8 mouse cellular contexts compared by ENCODE assay signal in genomic region chr17:3288341-3288740, GRCm38 (mm10). TPM values are rescaled to one million over a fixed set of nuclear protein-coding genes. Genes with fewer than 3 reads are reported as not detected.
DNase-seq lines count a peak whose midpoint lies in the region; ATAC-seq and TF ChIP-seq lines count a peak whose summit lies in the region.

No protein-coding gene starts in this region.

- H3K4me3 ChIP-seq in midbrain, embryonic 11.5 days (ENCODE audit: low read depth, low read length), result no peak overlapping the region
- no peak overlapping the region for H3K4me3 ChIP-seq in midbrain, embryonic 15.5 days
- H3K4me3 ChIP-seq in intestine, postnatal 0 days (ENCODE audit: low read depth, low read length), result no peak overlapping the region

- no peak overlapping the region for H3K4me2 ChIP-seq in midbrain, embryonic 11.5 days
- H3K4me2 ChIP-seq in midbrain, embryonic 15.5 days, result no peak overlapping the region
- H3K4me2 ChIP-seq in intestine, postnatal 0 days (replicated peaks; ENCODE audit: low read depth), result no peak overlapping the region

- DNase-seq in midbrain, embryonic 11.5 days (ENCODE audit: low spot score, missing footprints), result peak; percentile 90
- DNase-seq in adrenal gland, postnatal 10 days, result peak; percentile 76
- peak; percentile 68 for DNase-seq in embryo, embryonic 9.5 days (ENCODE audit: extremely low spot score)
- DNase-seq in left cerebral cortex, postnatal 4 days, result peak; percentile 63
- peak; percentile 61 to 70 for DNase-seq in thymus, postnatal 36 days

- no peak overlapping the region for H3K9ac ChIP-seq in midbrain, embryonic 11.5 days (ENCODE audit: low read length)
- no peak overlapping the region for H3K9ac ChIP-seq in midbrain, embryonic 15.5 days
- no peak overlapping the region for H3K9ac ChIP-seq in intestine, postnatal 0 days (ENCODE audit: low read depth, low read length)

- intact Hi-C loops in left cerebral cortex, postnatal 4 days (cut with DNase I), result no loop called here

- H3K27ac ChIP-seq in midbrain, embryonic 11.5 days (ENCODE audit: low read depth, low read length), result no peak overlapping the region
- no peak overlapping the region for H3K27ac ChIP-seq in midbrain, embryonic 15.5 days
- H3K27ac ChIP-seq in intestine, postnatal 0 days (ENCODE audit: low read depth, low read length), result no peak overlapping the region

- WGBS in midbrain, embryonic 11.5 days, result 28% methylated on average over 6 of the region's 6 CpGs
- WGBS in midbrain, embryonic 15.5 days, result 28% methylated on average over 6 of the region's 6 CpGs
- WGBS in intestine, postnatal 0 days, result 21% methylated on average over 6 of the region's 6 CpGs

- no peaks in the 10 kb centered on the region for H3K27me3 ChIP-seq in midbrain, embryonic 11.5 days (ENCODE audit: control insufficient read depth, insufficient read depth, low read length)
- no peaks in the 10 kb centered on the region for H3K27me3 ChIP-seq in midbrain, embryonic 15.5 days (replicated peaks)
- no peaks in the 10 kb centered on the region for H3K27me3 ChIP-seq in intestine, postnatal 0 days (replicated peaks; ENCODE audit: control insufficient read depth, insufficient read depth, low read length)

- H3K4me1 ChIP-seq in midbrain, embryonic 11.5 days (ENCODE audit: control insufficient read depth, insufficient read depth, low read length), result peaks cover 8% of the 10 kb centered on the region; the same call in 1 of the 2 replicates
- no peaks in the 10 kb centered on the region for H3K4me1 ChIP-seq in midbrain, embryonic 15.5 days
- no peaks in the 10 kb centered on the region for H3K4me1 ChIP-seq in intestine, postnatal 0 days (replicated peaks; ENCODE audit: control insufficient read depth, insufficient read depth, low read length)

- no peaks in the 10 kb centered on the region for H3K9me3 ChIP-seq in midbrain, embryonic 11.5 days (ENCODE audit: control insufficient read depth, low read length)
- H3K9me3 ChIP-seq in midbrain, embryonic 15.5 days, result no peaks in the 10 kb centered on the region
- no peaks in the 10 kb centered on the region for H3K9me3 ChIP-seq in intestine, postnatal 0 days (ENCODE audit: control insufficient read depth)

- H3K36me3 ChIP-seq in midbrain, embryonic 11.5 days (ENCODE audit: control insufficient read depth, insufficient read depth, low read length), result 0 out of 2 replicates have a peak, but pooled peaks cover 2% of the 10 kb centered on the region
- no peaks in the 10 kb centered on the region for H3K36me3 ChIP-seq in midbrain, embryonic 15.5 days (replicated peaks)
- H3K36me3 ChIP-seq in intestine, postnatal 0 days (ENCODE audit: control insufficient read depth, insufficient read depth), result no peaks in the 10 kb centered on the region

- peak; percentile 86 for TF ChIP-seq CTCF in intestine, postnatal 0 days (IDR thresholded peaks at IDR 0.05; ENCODE audit: low read depth)

- ATAC-seq in midbrain, embryonic 11.5 days (ENCODE audit: low FRiP score), result peak; percentile 24; the same call in 1 of the 2 replicates
- ATAC-seq in midbrain, embryonic 15.5 days (replicated peaks), result no peak
- 0 out of 2 replicates have a peak, but pooled peaks have one; percentile 27 for ATAC-seq in intestine, postnatal 0 days
- ATAC-seq in neutrophil, adult 5-6 weeks (ENCODE audit: extremely low read depth, insufficient number of reproducible peaks, low FRiP score, poor library complexity, severe bottlenecking), result peak; percentile 58; the same call in 1 of the 2 replicates

RNA-seq across cellular contexts. Expression of gene Tiam2, which starts 38.0 kb away (rescaled TPM):
- 2.5 and 3.0 TPM in 2 replicates for polyA plus RNA-seq in midbrain, embryonic 11.5 days (2014; fragmentation: Nextera tagmentation; extraction: Ambion mirVana)
- 4.1 and 5.2 TPM in 2 replicates for polyA plus RNA-seq in midbrain, embryonic 15.5 days (2015; fragmentation: Nextera tagmentation; extraction: Ambion mirVana)
- total RNA-seq in adrenal gland, postnatal 10 days (2021), result 10 to 100 TPM; 10.1 to 13.1 TPM
- 1.9 and 2.1 TPM in 2 replicates for polyA plus RNA-seq in intestine, postnatal 0 days (2015; fragmentation: Nextera tagmentation; extraction: Ambion mirVana)
- 100 to 1,000 TPM in 1 of 2 experiments, 10 to 100 TPM in 1; 89.3 to 104 TPM for total RNA-seq in left cerebral cortex, postnatal 4 days (2021)
- total RNA-seq in neutrophil, adult 5-6 weeks (2017), result 11.2 and 12.2 TPM in 2 replicates
